Mouse (Mus musculus) lung, postnatal 25 days (tissue): ENCODE measurements around the gene Carm1.
"Not testable (repeated sequence)": the region's sequence is repeated elsewhere in the genome, so short reads cannot be mapped to it uniquely, and the experiment has no call there.

Experiments
- DNase-seq: peaks from one replicate; pipeline ENCODE4 v3.0.0; 2022; ENCODE audit warnings: low spot score

Gene Carm1

GRCm38 (mm10) chr9:21537009-21537408, 9.7 kb upstream of the Carm1 start:
- no peak for DNase-seq

GRCm38 (mm10) chr9:21539981-21540753, 6.5 kb upstream of the Carm1 start:
- no peak for DNase-seq

GRCm38 (mm10) chr9:21542001-21542400, 4.7 kb upstream of the Carm1 start:
- DNase-seq = not testable (repeated sequence)

- no peak for DNase-seq
Observed at GRCm38 (mm10) chr9:21545351-21545915, 1.3 kb upstream of the Carm1 start.

GRCm38 (mm10) chr9:21545916-21546788, 542 bp upstream of the Carm1 start:
- DNase-seq = peak; percentile 99

- peak; percentile 47 for DNase-seq
Observed at GRCm38 (mm10) chr9:21547075-21547941, 614 bp downstream of the Carm1 start.

- DNase-seq = no peak
Observed at GRCm38 (mm10) chr9:21551049-21551448, 4.4 kb downstream of the Carm1 start.

GRCm38 (mm10) chr9:21553607-21554273, 7.0 kb downstream of the Carm1 start:
- no peak for DNase-seq

GRCm38 (mm10) chr9:21555198-21555742, 8.6 kb downstream of the Carm1 start:
- no peak for DNase-seq

GRCm38 (mm10) chr9:21556996-21557395, 10.3 kb downstream of the Carm1 start:
- DNase-seq = peak; percentile 4

GRCm38 (mm10) chr9:21557556-21557955, 10.9 kb downstream of the Carm1 start:
- DNase-seq = no peak

- DNase-seq = no peak
Observed at GRCm38 (mm10) chr9:21558366-21558765, 11.7 kb downstream of the Carm1 start.

- DNase-seq = no peak
Observed at GRCm38 (mm10) chr9:21559151-21559550, 12.5 kb downstream of the Carm1 start.

GRCm38 (mm10) chr9:21564420-21564819, 17.7 kb downstream of the Carm1 start:
- peak; percentile 12 for DNase-seq

- DNase-seq = no peak
Observed at GRCm38 (mm10) chr9:21565004-21565586, 18.4 kb downstream of the Carm1 start.

GRCm38 (mm10) chr9:21566538-21566937, 19.8 kb downstream of the Carm1 start:
- DNase-seq = no peak

- DNase-seq = no peak
Observed at GRCm38 (mm10) chr9:21567051-21567450, 20.4 kb downstream of the Carm1 start.

- no peak for DNase-seq
Observed at GRCm38 (mm10) chr9:21568657-21569255, 22.1 kb downstream of the Carm1 start.

GRCm38 (mm10) chr9:21574012-21574801, 27.5 kb downstream of the Carm1 start:
- DNase-seq = no peak
